Mouse (Mus musculus) olfactory bulb, adult 2 months (tissue): ENCODE data around the gene Tcta.

Source experiments
- CTCF ChIP-seq: fragments of 200-500 bp; IDR thresholded peaks from 2 replicates; pipeline ENCODE4 v1.5.1; 2012; ENCODE audit warnings: low read depth, mild to moderate bottlenecking, low read length, moderate library complexity; ENCODE audit not compliant: insufficient read depth
- POLR2A ChIP-seq: fragments of 200-500 bp; IDR thresholded peaks from 2 replicates; pipeline ENCODE4 v1.6.1; 2012; ENCODE audit warnings: mild to moderate bottlenecking, low read depth, low read length, moderate library complexity; ENCODE audit not compliant: insufficient read depth

- TF ChIP-seq POLR2A = no peak
- TF ChIP-seq CTCF = no peak
Measured at GRCm38 (mm10) chr9:108348290-108348680, 42.3 kb upstream of the Tcta start.
